Mouse (Mus musculus): Measurements from ENCODE around the gene Ptprn2. TPM values are rescaled to one million over a fixed set of nuclear protein-coding genes. Genes with fewer than 3 reads are reported as not detected.

The Ptprn2 gene
- polyA plus RNA-seq, 1 experiment from 2014 or later = 0.79 TPM

- no peaks in the 10 kb centered on the region for H3K27me3 ChIP-seq (ENCODE audit: control insufficient read depth, insufficient read depth, low read length)
- no peak overlapping the region for H3K4me2 ChIP-seq (ENCODE audit: low read depth, low read length)
- no peaks in the 10 kb centered on the region for H3K4me1 ChIP-seq (ENCODE audit: control insufficient read depth, insufficient read depth, low read length)
- H3K27ac ChIP-seq (replicated peaks; ENCODE audit: low read depth, low read length) = no peak overlapping the region
- no peak overlapping the region for H3K9ac ChIP-seq (replicated peaks; ENCODE audit: low read length)
- H3K4me3 ChIP-seq (ENCODE audit: low read depth, low read length) = no peak overlapping the region
- 85% methylated on average over 6 of the region's 6 CpGs for WGBS
- no peak for DNase-seq (ENCODE audit: low spot score)
- no peaks in the 10 kb centered on the region for H3K9me3 ChIP-seq (replicated peaks; ENCODE audit: control insufficient read depth, low read length)
- no peak for ATAC-seq (replicated peaks; ENCODE audit: insufficient number of reproducible peaks, low FRiP score, low TSS enrichment, low read depth)
- no peaks in the 10 kb centered on the region for H3K36me3 ChIP-seq (replicated peaks; ENCODE audit: control insufficient read depth, insufficient read depth, low read depth, low read length)
Observed at GRCm38 (mm10) chr12:117027351-117027750, 541.8 kb downstream of the Ptprn2 start.

- Histone ChIP-seq H3K4me2 (ENCODE audit: low read depth, low read length) (no peak overlapping the region), H3K9ac (replicated peaks; ENCODE audit: low read length) (no peak overlapping the region), H3K36me3 (replicated peaks; ENCODE audit: control insufficient read depth, insufficient read depth, low read depth, low read length) (no peaks in the 10 kb centered on the region), H3K27ac (replicated peaks; ENCODE audit: low read depth, low read length) (no peak overlapping the region), H3K27me3 (ENCODE audit: control insufficient read depth, insufficient read depth, low read length) (no peaks in the 10 kb centered on the region), H3K4me3 (ENCODE audit: low read depth, low read length) (no peak overlapping the region), H3K9me3 (replicated peaks; ENCODE audit: control insufficient read depth, low read length) (no peaks in the 10 kb centered on the region), H3K4me1 (ENCODE audit: control insufficient read depth, insufficient read depth, low read length) (no peaks in the 10 kb centered on the region)
- ATAC-seq (replicated peaks; ENCODE audit: insufficient number of reproducible peaks, low FRiP score, low TSS enrichment, low read depth) (no peak), DNase-seq (ENCODE audit: low spot score) (no peak)
- WGBS = 72% methylated on average over 5 of the region's 5 CpGs
Observed at GRCm38 (mm10) chr12:117028333-117028961, 542.9 kb downstream of the Ptprn2 start.

GRCm38 (mm10) chr12:117033172-117033571 is 547.7 kb downstream of the Ptprn2 start:
- Histone ChIP-seq H3K27ac (replicated peaks; ENCODE audit: low read depth, low read length) (no peak overlapping the region), H3K4me3 (ENCODE audit: low read depth, low read length) (no peak overlapping the region), H3K9me3 (replicated peaks; ENCODE audit: control insufficient read depth, low read length) (no peaks in the 10 kb centered on the region), H3K4me1 (ENCODE audit: control insufficient read depth, insufficient read depth, low read length) (no peaks in the 10 kb centered on the region), H3K27me3 (ENCODE audit: control insufficient read depth, insufficient read depth, low read length) (no peaks in the 10 kb centered on the region), H3K4me2 (ENCODE audit: low read depth, low read length) (no peak overlapping the region), H3K9ac (replicated peaks; ENCODE audit: low read length) (no peak overlapping the region), H3K36me3 (replicated peaks; ENCODE audit: control insufficient read depth, insufficient read depth, low read depth, low read length) (no peaks in the 10 kb centered on the region)
- no peak for DNase-seq (ENCODE audit: low spot score)
- WGBS = 88% methylated on average over 1 of the region's 1 CpGs
- ATAC-seq (replicated peaks; ENCODE audit: insufficient number of reproducible peaks, low FRiP score, low TSS enrichment, low read depth) = no peak

- no peaks in the 10 kb centered on the region for H3K9me3 ChIP-seq (replicated peaks; ENCODE audit: control insufficient read depth, low read length)
- H3K27ac ChIP-seq (replicated peaks; ENCODE audit: low read depth, low read length) = no peak overlapping the region
- WGBS = 83% methylated on average over 3 of the region's 3 CpGs
- H3K4me2 ChIP-seq (ENCODE audit: low read depth, low read length) = no peak overlapping the region
- H3K4me3 ChIP-seq (ENCODE audit: low read depth, low read length) = no peak overlapping the region
- no peak for DNase-seq (ENCODE audit: low spot score)
- H3K9ac ChIP-seq (replicated peaks; ENCODE audit: low read length) = no peak overlapping the region
- no peaks in the 10 kb centered on the region for H3K27me3 ChIP-seq (ENCODE audit: control insufficient read depth, insufficient read depth, low read length)
- no peaks in the 10 kb centered on the region for H3K4me1 ChIP-seq (ENCODE audit: control insufficient read depth, insufficient read depth, low read length)
- H3K36me3 ChIP-seq (replicated peaks; ENCODE audit: control insufficient read depth, insufficient read depth, low read depth, low read length) = no peaks in the 10 kb centered on the region
- ATAC-seq (replicated peaks; ENCODE audit: insufficient number of reproducible peaks, low FRiP score, low TSS enrichment, low read depth) = no peak
Observed at GRCm38 (mm10) chr12:117034506-117034905, 549.0 kb downstream of the Ptprn2 start.

GRCm38 (mm10) chr12:117035243-117035642 is 549.7 kb downstream of the Ptprn2 start:
- 9% methylated on average over 2 of the region's 2 CpGs for WGBS

GRCm38 (mm10) chr12:117039411-117039810 is 553.9 kb downstream of the Ptprn2 start:
- no peak overlapping the region for H3K4me2 ChIP-seq (ENCODE audit: low read depth, low read length)
- DNase-seq (ENCODE audit: low spot score) (no peak), ATAC-seq (replicated peaks; ENCODE audit: insufficient number of reproducible peaks, low FRiP score, low TSS enrichment, low read depth) (peak; percentile 64; the same call in 1 of the 2 replicates)
- no peaks in the 10 kb centered on the region for H3K4me1 ChIP-seq (ENCODE audit: control insufficient read depth, insufficient read depth, low read length)
- WGBS = 41% methylated on average over 3 of the region's 3 CpGs
- H3K4me3 ChIP-seq (ENCODE audit: low read depth, low read length) = no peak overlapping the region
- H3K9ac ChIP-seq (replicated peaks; ENCODE audit: low read length) = no peak overlapping the region
- H3K9me3 ChIP-seq (replicated peaks; ENCODE audit: control insufficient read depth, low read length) = no peaks in the 10 kb centered on the region
- no peaks in the 10 kb centered on the region for H3K36me3 ChIP-seq (replicated peaks; ENCODE audit: control insufficient read depth, insufficient read depth, low read depth, low read length)
- H3K27me3 ChIP-seq (ENCODE audit: control insufficient read depth, insufficient read depth, low read length) = no peaks in the 10 kb centered on the region
- no peak overlapping the region for H3K27ac ChIP-seq (replicated peaks; ENCODE audit: low read depth, low read length)

More at GRCm38 (mm10) chr12:117035243-117035642, 549.7 kb downstream of the Ptprn2 start:
- H3K4me1 ChIP-seq (ENCODE audit: control insufficient read depth, insufficient read depth, low read length) = no peaks in the 10 kb centered on the region
- no peak overlapping the region for H3K27ac ChIP-seq (replicated peaks; ENCODE audit: low read depth, low read length)
- H3K4me2 ChIP-seq (ENCODE audit: low read depth, low read length) = no peak overlapping the region
- H3K36me3 ChIP-seq (replicated peaks; ENCODE audit: control insufficient read depth, insufficient read depth, low read depth, low read length) = no peaks in the 10 kb centered on the region
- DNase-seq (ENCODE audit: low spot score) = peak; percentile 81
- no peak overlapping the region for H3K9ac ChIP-seq (replicated peaks; ENCODE audit: low read length)
- H3K4me3 ChIP-seq (ENCODE audit: low read depth, low read length) = no peak overlapping the region
- H3K9me3 ChIP-seq (replicated peaks; ENCODE audit: control insufficient read depth, low read length) = no peaks in the 10 kb centered on the region
- peak; percentile 51; the same call in 1 of the 2 replicates for ATAC-seq (replicated peaks; ENCODE audit: insufficient number of reproducible peaks, low FRiP score, low TSS enrichment, low read depth)
- no peaks in the 10 kb centered on the region for H3K27me3 ChIP-seq (ENCODE audit: control insufficient read depth, insufficient read depth, low read length)

- DNase-seq (ENCODE audit: low spot score) = no peak
- Histone ChIP-seq H3K9ac (replicated peaks; ENCODE audit: low read length) (no peak overlapping the region), H3K4me2 (ENCODE audit: low read depth, low read length) (no peak overlapping the region), H3K4me1 (ENCODE audit: control insufficient read depth, insufficient read depth, low read length) (no peaks in the 10 kb centered on the region), H3K4me3 (ENCODE audit: low read depth, low read length) (no peak overlapping the region), H3K27me3 (ENCODE audit: control insufficient read depth, insufficient read depth, low read length) (no peaks in the 10 kb centered on the region), H3K27ac (replicated peaks; ENCODE audit: low read depth, low read length) (no peak overlapping the region), H3K36me3 (replicated peaks; ENCODE audit: control insufficient read depth, insufficient read depth, low read depth, low read length) (no peaks in the 10 kb centered on the region), H3K9me3 (replicated peaks; ENCODE audit: control insufficient read depth, low read length) (no peaks in the 10 kb centered on the region)
- WGBS = 88% methylated on average over 2 of the region's 2 CpGs
- ATAC-seq (replicated peaks; ENCODE audit: insufficient number of reproducible peaks, low FRiP score, low TSS enrichment, low read depth) = no peak
Observed at GRCm38 (mm10) chr12:117041409-117041808, 555.9 kb downstream of the Ptprn2 start.

GRCm38 (mm10) chr12:117042706-117043105 is 557.2 kb downstream of the Ptprn2 start:
- no peak for DNase-seq (ENCODE audit: low spot score)
- no peak overlapping the region for H3K9ac ChIP-seq (replicated peaks; ENCODE audit: low read length)

More at GRCm38 (mm10) chr12:117042706-117043105, 557.2 kb downstream of the Ptprn2 start:
- Histone ChIP-seq H3K9me3 (replicated peaks; ENCODE audit: control insufficient read depth, low read length) (no peaks in the 10 kb centered on the region), H3K4me3 (ENCODE audit: low read depth, low read length) (no peak overlapping the region), H3K4me1 (ENCODE audit: control insufficient read depth, insufficient read depth, low read length) (no peaks in the 10 kb centered on the region), H3K27ac (replicated peaks; ENCODE audit: low read depth, low read length) (no peak overlapping the region), H3K36me3 (replicated peaks; ENCODE audit: control insufficient read depth, insufficient read depth, low read depth, low read length) (no peaks in the 10 kb centered on the region), H3K4me2 (ENCODE audit: low read depth, low read length) (no peak overlapping the region), H3K27me3 (ENCODE audit: control insufficient read depth, insufficient read depth, low read length) (no peaks in the 10 kb centered on the region)
- ATAC-seq (replicated peaks; ENCODE audit: insufficient number of reproducible peaks, low FRiP score, low TSS enrichment, low read depth) = no peak
- 77% methylated on average over 7 of the region's 7 CpGs for WGBS
